Mouse (Mus musculus): Measurements from ENCODE around the gene Psen2. TPM values are rescaled to one million over a fixed set of nuclear protein-coding genes. Genes with fewer than 3 reads are reported as not detected.

Psen2 gene
- polyA plus RNA-seq, 1 experiment from 2014 or later = 8.3 TPM

DNA sequence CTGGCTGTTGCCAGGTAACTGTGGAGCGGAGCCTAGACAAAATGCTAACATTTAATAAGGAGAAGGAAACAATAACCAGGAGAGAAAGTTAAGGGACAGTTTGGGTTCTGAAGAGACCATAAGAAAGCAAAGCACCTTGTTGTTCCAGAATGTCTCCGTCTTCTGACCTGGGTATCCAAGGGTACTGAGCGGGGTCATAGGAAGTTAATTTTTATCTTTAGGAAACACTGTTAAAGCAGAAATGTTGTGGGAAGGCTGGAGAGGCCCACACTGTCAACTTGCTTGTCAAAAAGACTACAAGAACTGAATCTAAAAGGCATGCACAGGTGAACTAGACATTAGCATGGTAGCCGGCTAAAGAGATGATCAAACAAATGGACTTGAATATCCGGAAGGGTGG lies 50.3 kb downstream of the Psen2 start:
- WGBS = 94% methylated on average over 5 of the region's 5 CpGs
- H3K4me1 ChIP-seq (ENCODE audit: control insufficient read depth, insufficient read depth, low read length) = no peaks in the 10 kb centered on the region
- no peak overlapping the region for H3K27ac ChIP-seq (replicated peaks; ENCODE audit: low read depth, low read length)
- H3K4me3 ChIP-seq (ENCODE audit: low read depth, low read length) = no peak overlapping the region
- no peak overlapping the region for H3K4me2 ChIP-seq (ENCODE audit: low read depth, severe bottlenecking)
- no peak overlapping the region for H3K9ac ChIP-seq (ENCODE audit: low read length)
- ATAC-seq (ENCODE audit: insufficient number of reproducible peaks, low FRiP score, low TSS enrichment, low read depth) (no peak), DNase-seq (ENCODE audit: low spot score) (no peak)
- no peaks in the 10 kb centered on the region for H3K36me3 ChIP-seq (ENCODE audit: control insufficient read depth, insufficient read depth, low read length)
- no peaks in the 10 kb centered on the region for H3K27me3 ChIP-seq (ENCODE audit: control insufficient read depth, insufficient read depth, low read length)
- no peaks in the 10 kb centered on the region for H3K9me3 ChIP-seq (ENCODE audit: control insufficient read depth, low read length)

DNA sequence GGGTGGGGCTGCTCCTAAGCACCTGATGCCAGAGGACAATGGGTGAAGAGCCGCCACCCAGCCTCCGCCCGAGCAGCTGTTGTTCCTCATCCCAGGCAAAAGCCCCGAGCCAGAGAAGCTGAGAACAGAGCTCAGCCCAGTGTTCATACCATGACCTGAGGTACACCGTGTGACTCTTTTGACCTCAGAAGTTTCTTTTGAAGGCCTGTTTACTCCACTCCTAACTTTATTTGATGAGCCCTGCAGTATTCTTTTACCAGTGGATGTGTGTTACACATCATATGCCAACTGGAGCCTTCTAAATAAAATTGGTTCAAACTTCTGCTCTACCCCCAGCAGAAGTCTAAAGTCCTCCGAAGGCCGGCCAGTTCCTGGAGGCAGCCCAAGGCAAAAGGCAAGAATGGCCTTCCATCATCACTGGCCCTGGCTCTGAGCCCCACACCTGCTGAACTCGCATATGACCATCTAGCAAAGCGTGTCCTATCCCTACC lies 52.4 kb downstream of the Psen2 start:
- 87% methylated on average over 9 of the region's 9 CpGs for WGBS
- no peak for ATAC-seq (ENCODE audit: insufficient number of reproducible peaks, low FRiP score, low TSS enrichment, low read depth)

DNA sequence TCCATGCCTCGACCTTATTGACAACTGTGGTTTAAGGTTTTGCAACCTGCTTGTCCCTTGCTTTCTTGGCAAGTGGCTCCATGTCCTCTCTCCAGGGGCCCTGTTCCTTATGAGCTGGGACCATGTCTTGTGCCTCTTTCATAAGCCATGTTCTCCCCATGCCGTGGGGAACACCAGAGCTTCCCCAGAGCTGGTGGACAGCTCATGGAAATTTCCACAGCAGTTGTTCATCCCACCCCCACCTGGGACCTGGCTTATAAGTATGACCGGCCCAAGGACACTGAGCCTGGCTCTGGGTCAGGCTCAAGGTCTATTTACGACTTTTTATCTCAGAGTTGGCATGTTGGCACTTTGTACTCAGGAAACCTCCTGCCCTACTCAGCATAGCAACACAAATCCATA lies 53.2 kb downstream of the Psen2 start:
- Histone ChIP-seq H3K9ac (ENCODE audit: low read length) (no peak overlapping the region), H3K27me3 (ENCODE audit: control insufficient read depth, insufficient read depth, low read length) (no peaks in the 10 kb centered on the region), H3K27ac (replicated peaks; ENCODE audit: low read depth, low read length) (no peak overlapping the region), H3K9me3 (ENCODE audit: control insufficient read depth, low read length) (no peaks in the 10 kb centered on the region), H3K4me1 (ENCODE audit: control insufficient read depth, insufficient read depth, low read length) (no peaks in the 10 kb centered on the region), H3K4me2 (ENCODE audit: low read depth, severe bottlenecking) (no peak overlapping the region), H3K36me3 (ENCODE audit: control insufficient read depth, insufficient read depth, low read length) (no peaks in the 10 kb centered on the region), H3K4me3 (ENCODE audit: low read depth, low read length) (no peak overlapping the region)
- DNase-seq (ENCODE audit: low spot score) = no peak
- WGBS = 77% methylated on average over 4 of the region's 4 CpGs
- ATAC-seq (ENCODE audit: insufficient number of reproducible peaks, low FRiP score, low TSS enrichment, low read depth) = no peak

More for the DNA sequence above, 52.4 kb downstream of the Psen2 start:
- no peak overlapping the region for H3K9ac ChIP-seq (ENCODE audit: low read length)
- H3K9me3 ChIP-seq (ENCODE audit: control insufficient read depth, low read length) = no peaks in the 10 kb centered on the region
- no peak overlapping the region for H3K4me3 ChIP-seq (ENCODE audit: low read depth, low read length)
- H3K36me3 ChIP-seq (ENCODE audit: control insufficient read depth, insufficient read depth, low read length) = no peaks in the 10 kb centered on the region
- H3K27ac ChIP-seq (replicated peaks; ENCODE audit: low read depth, low read length) = no peak overlapping the region
- no peaks in the 10 kb centered on the region for H3K27me3 ChIP-seq (ENCODE audit: control insufficient read depth, insufficient read depth, low read length)
- DNase-seq (ENCODE audit: low spot score) = no peak
- no peak overlapping the region for H3K4me2 ChIP-seq (ENCODE audit: low read depth, severe bottlenecking)
- no peaks in the 10 kb centered on the region for H3K4me1 ChIP-seq (ENCODE audit: control insufficient read depth, insufficient read depth, low read length)

DNA sequence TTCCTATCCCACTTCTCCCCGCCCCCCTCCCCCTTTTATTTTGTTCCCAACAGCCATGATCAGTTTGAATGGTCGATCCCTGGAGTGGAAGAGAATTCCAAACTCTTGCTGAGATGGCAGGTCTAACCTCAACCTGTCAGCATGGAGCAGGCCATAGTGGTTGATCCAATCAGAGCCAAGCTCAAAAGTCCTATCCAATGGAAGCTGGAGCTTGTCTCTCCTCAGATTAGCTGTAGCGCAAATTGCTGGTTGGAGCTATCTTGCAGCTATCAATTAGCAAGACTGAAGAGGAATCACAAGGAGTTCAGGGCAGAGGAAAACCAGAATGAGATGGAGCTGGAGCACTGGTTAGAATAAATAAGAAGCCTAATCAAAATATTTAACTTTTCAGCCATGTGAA lies 54.9 kb downstream of the Psen2 start:
- WGBS = 74% methylated on average over 3 of the region's 3 CpGs
- Histone ChIP-seq H3K36me3 (ENCODE audit: control insufficient read depth, insufficient read depth, low read length) (no peaks in the 10 kb centered on the region), H3K4me3 (ENCODE audit: low read depth, low read length) (no peak overlapping the region), H3K4me1 (ENCODE audit: control insufficient read depth, insufficient read depth, low read length) (no peaks in the 10 kb centered on the region), H3K9ac (ENCODE audit: low read length) (no peak overlapping the region), H3K9me3 (ENCODE audit: control insufficient read depth, low read length) (no peaks in the 10 kb centered on the region), H3K27ac (replicated peaks; ENCODE audit: low read depth, low read length) (no peak overlapping the region), H3K4me2 (ENCODE audit: low read depth, severe bottlenecking) (no peak overlapping the region), H3K27me3 (ENCODE audit: control insufficient read depth, insufficient read depth, low read length) (no peaks in the 10 kb centered on the region)
- no peak for DNase-seq (ENCODE audit: low spot score)
- no peak for ATAC-seq (ENCODE audit: insufficient number of reproducible peaks, low FRiP score, low TSS enrichment, low read depth)

DNA sequence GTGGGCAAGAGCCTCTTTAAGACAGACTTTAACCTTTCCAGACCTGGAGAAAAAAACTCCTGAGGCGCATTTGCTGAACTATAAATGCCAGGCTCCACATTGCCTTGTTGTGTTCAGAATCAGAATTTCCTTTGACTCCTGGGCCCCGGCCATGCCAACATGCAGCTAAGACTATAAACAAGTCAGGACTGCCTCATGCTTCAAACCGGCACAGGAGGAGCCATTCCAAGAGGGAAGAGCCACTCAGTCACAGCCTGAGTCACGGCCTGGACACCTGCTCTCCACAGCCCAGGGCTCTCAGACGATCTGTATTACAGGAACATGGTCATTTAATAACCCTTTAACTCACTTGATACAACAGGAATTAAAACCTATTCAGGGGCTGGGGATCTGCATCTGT lies 62.5 kb downstream of the Psen2 start:
- no peaks in the 10 kb centered on the region for H3K9me3 ChIP-seq (ENCODE audit: control insufficient read depth, low read length)
- no peak for ATAC-seq (ENCODE audit: insufficient number of reproducible peaks, low FRiP score, low TSS enrichment, low read depth)
- DNase-seq (ENCODE audit: low spot score) = no peak
- H3K4me3 ChIP-seq (ENCODE audit: low read depth, low read length) = no peak overlapping the region
- H3K4me2 ChIP-seq (ENCODE audit: low read depth, severe bottlenecking) = no peak overlapping the region
- H3K36me3 ChIP-seq (ENCODE audit: control insufficient read depth, insufficient read depth, low read length) = no peaks in the 10 kb centered on the region
- no peak overlapping the region for H3K27ac ChIP-seq (replicated peaks; ENCODE audit: low read depth, low read length)
- no peak overlapping the region for H3K9ac ChIP-seq (ENCODE audit: low read length)
- H3K27me3 ChIP-seq (ENCODE audit: control insufficient read depth, insufficient read depth, low read length) = no peaks in the 10 kb centered on the region
- WGBS = 67% methylated on average over 5 of the region's 5 CpGs
- no peaks in the 10 kb centered on the region for H3K4me1 ChIP-seq (ENCODE audit: control insufficient read depth, insufficient read depth, low read length)

DNA sequence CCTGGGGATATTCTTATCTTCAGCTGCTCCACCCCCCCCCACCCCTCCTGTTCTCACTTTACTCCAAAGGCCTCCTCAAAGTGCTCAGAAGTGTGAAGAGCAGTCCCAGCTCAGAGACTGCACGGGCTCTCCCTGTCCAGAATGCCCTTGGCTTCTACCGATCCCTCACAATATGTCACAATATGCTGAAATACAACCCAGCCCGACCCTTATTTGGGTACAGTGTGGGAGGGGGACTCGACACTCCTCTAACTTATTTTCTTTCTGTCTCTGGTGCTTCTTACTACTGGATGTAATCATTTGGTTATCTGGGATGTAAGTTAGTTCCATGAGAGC lies 63.6 kb downstream of the Psen2 start:
- Histone ChIP-seq H3K9ac (ENCODE audit: low read length) (no peak overlapping the region), H3K27me3 (ENCODE audit: control insufficient read depth, insufficient read depth, low read length) (no peaks in the 10 kb centered on the region), H3K4me3 (ENCODE audit: low read depth, low read length) (no peak overlapping the region), H3K36me3 (ENCODE audit: control insufficient read depth, insufficient read depth, low read length) (no peaks in the 10 kb centered on the region), H3K27ac (replicated peaks; ENCODE audit: low read depth, low read length) (no peak overlapping the region), H3K4me1 (ENCODE audit: control insufficient read depth, insufficient read depth, low read length) (0 out of 2 replicates have a peak, but pooled peaks cover 3% of the 10 kb centered on the region), H3K9me3 (ENCODE audit: control insufficient read depth, low read length) (no peaks in the 10 kb centered on the region), H3K4me2 (ENCODE audit: low read depth, severe bottlenecking) (no peak overlapping the region)
- DNase-seq (ENCODE audit: low spot score) (no peak), ATAC-seq (ENCODE audit: insufficient number of reproducible peaks, low FRiP score, low TSS enrichment, low read depth) (no peak)
- WGBS = 70% methylated on average over 4 of the region's 4 CpGs

DNA sequence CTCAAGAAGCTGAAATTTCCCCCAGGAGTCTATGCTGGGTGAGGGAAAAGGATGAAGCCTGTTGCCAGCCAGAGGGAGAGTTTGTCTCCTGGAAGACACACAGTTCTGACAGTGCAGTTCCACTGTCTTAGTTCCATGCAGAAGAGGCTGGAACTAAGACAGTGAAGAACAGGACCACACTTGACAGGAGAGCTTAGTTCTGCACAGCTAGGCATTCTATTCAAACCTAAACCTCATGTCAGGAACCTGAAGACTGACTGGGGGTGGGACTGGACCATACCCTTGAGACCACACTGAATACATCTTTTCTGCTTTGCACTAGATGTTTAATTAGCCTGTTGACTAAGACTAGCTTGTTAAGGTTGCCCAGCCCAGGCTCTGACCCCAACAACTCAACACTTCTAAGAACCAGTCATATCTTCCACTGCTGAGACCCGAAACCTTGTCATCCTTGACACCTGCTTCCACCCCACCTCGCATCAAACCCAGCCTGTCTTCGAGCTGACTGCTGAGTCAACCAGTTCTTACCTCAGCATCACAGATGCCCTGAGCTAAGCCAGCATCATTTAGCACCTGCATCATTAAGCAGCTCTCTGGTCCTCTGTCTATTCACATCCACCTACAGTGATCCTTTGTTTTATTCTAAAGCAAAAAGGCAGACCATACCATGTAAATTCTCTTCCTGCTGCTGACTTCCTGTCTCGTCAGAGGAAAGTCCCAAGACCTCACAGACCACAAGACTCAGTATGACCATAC lies 64.1 kb downstream of the Psen2 start, which contains the start of gene Coq8a:
Gene Coq8a (minus strand): TSS at position 644 of the 756 bp plus-strand sequence.
- Histone ChIP-seq H3K27me3 (ENCODE audit: control insufficient read depth, insufficient read depth, low read length) (no peaks in the 10 kb centered on the region), H3K4me2 (ENCODE audit: low read depth, severe bottlenecking) (no peak within 1 kb of the TSS), H3K9me3 (ENCODE audit: control insufficient read depth, low read length) (no peaks in the 10 kb centered on the region), H3K36me3 (ENCODE audit: control insufficient read depth, insufficient read depth, low read length) (no peaks in the 10 kb centered on the region), H3K4me1 (ENCODE audit: control insufficient read depth, insufficient read depth, low read length) (0 out of 2 replicates have a peak, but pooled peaks cover 3% of the 10 kb centered on the region), H3K9ac (ENCODE audit: low read length) (no peak within 1 kb of the TSS), H3K4me3 (ENCODE audit: low read depth, low read length) (no peak within 1 kb of the TSS), H3K27ac (replicated peaks; ENCODE audit: low read depth, low read length) (no peak within 1 kb of the TSS)
- WGBS = 73% methylated on average over 4 of the region's 4 CpGs
- ATAC-seq (ENCODE audit: insufficient number of reproducible peaks, low FRiP score, low TSS enrichment, low read depth) (no peak), DNase-seq (ENCODE audit: low spot score) (no peak)

DNA sequence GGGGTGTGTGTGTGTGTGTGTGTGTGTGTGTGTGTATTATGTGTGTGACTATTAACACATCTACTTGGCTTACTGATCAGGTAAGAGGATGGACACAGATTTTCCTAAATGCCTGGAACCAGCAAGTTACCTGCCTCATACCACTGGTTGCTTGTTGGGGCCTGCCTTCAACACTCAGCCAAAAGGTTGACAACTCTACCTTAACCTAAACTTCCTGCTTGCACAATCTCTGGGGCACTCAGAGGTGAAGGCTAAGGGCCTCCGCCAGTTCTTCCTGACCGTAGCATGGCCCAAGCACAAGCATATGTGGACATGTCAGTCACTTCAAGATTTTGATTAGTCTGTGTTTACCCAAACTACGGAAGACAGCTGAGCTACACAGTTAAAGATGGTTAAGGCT lies 65.3 kb downstream of the Psen2 start:
- 90% methylated on average over 3 of the region's 3 CpGs for WGBS
- ATAC-seq (ENCODE audit: insufficient number of reproducible peaks, low FRiP score, low TSS enrichment, low read depth) = no peak
- H3K9me3 ChIP-seq (ENCODE audit: control insufficient read depth, low read length) = no peaks in the 10 kb centered on the region
- no peaks in the 10 kb centered on the region for H3K27me3 ChIP-seq (ENCODE audit: control insufficient read depth, insufficient read depth, low read length)
- no peak overlapping the region for H3K4me2 ChIP-seq (ENCODE audit: low read depth, severe bottlenecking)
- 0 out of 2 replicates have a peak, but pooled peaks cover 3% of the 10 kb centered on the region for H3K4me1 ChIP-seq (ENCODE audit: control insufficient read depth, insufficient read depth, low read length)
- no peak overlapping the region for H3K4me3 ChIP-seq (ENCODE audit: low read depth, low read length)
- no peak for DNase-seq (ENCODE audit: low spot score)
- H3K36me3 ChIP-seq (ENCODE audit: control insufficient read depth, insufficient read depth, low read length) = no peaks in the 10 kb centered on the region
- H3K9ac ChIP-seq (ENCODE audit: low read length) = no peak overlapping the region
- H3K27ac ChIP-seq (replicated peaks; ENCODE audit: low read depth, low read length) = no peak overlapping the region
